Mouse (Mus musculus): ENCODE measurements at regions not wholly inside any gene's neighbourhood (a gene's known extent, or its start where the extent isn't known, plus 50 kb on each side); places are given as distances from the start of the nearest gene placed in this dataset.

DNA sequence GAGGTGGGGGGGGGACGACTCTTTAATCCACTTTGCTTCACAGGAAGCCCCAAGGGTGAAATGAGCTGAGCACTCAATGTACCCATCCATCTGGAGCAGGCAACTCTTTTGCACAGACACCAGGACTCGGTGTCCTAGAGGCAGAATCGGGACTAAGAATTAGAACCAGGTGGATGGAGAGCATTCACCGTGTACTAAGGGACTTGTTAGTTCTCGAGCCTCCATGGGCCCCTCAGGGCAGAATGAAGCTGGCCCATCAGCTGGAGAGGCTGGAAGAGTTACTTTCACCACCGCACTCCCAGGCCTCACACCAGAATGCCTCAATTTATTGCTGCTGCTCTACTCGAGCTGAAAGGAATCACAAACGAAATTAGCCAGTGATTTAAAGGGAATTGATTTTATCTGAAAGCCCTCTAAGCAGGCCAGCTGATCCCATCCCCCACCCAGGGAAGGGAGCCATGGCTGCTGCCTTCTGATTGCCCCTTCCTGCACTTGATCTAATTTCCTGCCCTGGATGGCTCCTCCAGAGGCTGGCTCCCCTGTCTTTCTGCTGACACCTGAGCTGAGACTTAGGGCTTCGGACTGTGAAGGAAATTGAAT lies 66.2 kb upstream of the Otos start:
- TF ChIP-seq CTCF (IDR thresholded peaks at IDR 0.05; ENCODE audit: low read depth), result no peak
- H3K9ac ChIP-seq, result no peak overlapping the region
- WGBS, result 56% methylated on average over 9 of the region's 9 CpGs
- no peak overlapping the region for H3K4me3 ChIP-seq (ENCODE audit: low read depth, low read length)
- no peaks in the 10 kb centered on the region for H3K4me1 ChIP-seq (ENCODE audit: insufficient read depth)
- H3K27ac ChIP-seq (ENCODE audit: low read depth), result no peak overlapping the region
- no peaks in the 10 kb centered on the region for H3K9me3 ChIP-seq (ENCODE audit: low read depth, low read length)
- DNase-seq (no peak), ATAC-seq (ENCODE audit: insufficient read depth) (no peak)
- no peak overlapping the region for H3K4me2 ChIP-seq
- no peaks in the 10 kb centered on the region for H3K36me3 ChIP-seq (ENCODE audit: insufficient read depth)
- no peaks in the 10 kb centered on the region for H3K27me3 ChIP-seq (ENCODE audit: insufficient read depth, low read length)

- H3K4me3 ChIP-seq (ENCODE audit: low read depth, low read length), result no peak overlapping the region
Measured at GRCm38 (mm10) chr1:92712366-92712765, 63.7 kb upstream of the Otos start.

DNA sequence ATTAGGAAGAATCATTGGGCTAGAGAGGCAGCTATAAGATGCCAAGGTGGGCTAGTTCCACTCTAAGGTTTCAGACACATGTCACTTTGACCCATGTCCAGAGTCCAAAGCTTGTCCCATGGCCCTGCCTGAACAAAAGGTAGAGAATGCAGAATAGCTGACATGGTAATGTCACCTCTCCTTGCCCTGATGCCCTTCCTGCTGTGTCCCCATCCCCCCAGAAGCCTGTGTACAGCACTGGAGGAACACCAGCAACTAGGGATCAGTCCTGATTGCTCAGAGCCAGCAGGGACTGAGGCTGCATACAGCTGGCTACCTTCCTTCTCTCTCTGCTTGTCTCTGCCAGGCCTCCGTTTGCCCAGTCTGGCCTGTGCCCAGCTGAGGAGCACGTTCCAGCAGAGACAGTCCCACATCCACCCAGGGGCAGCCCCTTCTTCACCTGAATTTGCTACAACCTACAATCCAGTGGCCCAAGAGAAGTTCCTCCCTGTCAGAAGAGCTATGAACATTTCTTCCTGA lies 61.7 kb upstream of the Otos start:
- TF ChIP-seq CTCF (IDR thresholded peaks at IDR 0.05; ENCODE audit: low read depth), result no peak
- Histone ChIP-seq H3K4me2 (no peak overlapping the region), H3K27ac (ENCODE audit: low read depth) (no peak overlapping the region), H3K4me1 (ENCODE audit: insufficient read depth) (peaks cover 6% of the 10 kb centered on the region; the same call in 1 of the 2 replicates), H3K9ac (no peak overlapping the region), H3K4me3 (ENCODE audit: low read depth, low read length) (no peak overlapping the region), H3K27me3 (ENCODE audit: insufficient read depth, low read length) (no peaks in the 10 kb centered on the region), H3K9me3 (ENCODE audit: low read depth, low read length) (no peaks in the 10 kb centered on the region), H3K36me3 (ENCODE audit: insufficient read depth) (no peaks in the 10 kb centered on the region)
- DNase-seq, result no peak
- ATAC-seq (ENCODE audit: insufficient read depth), result no peak
- 68% methylated on average over 2 of the region's 2 CpGs for WGBS

More at GRCm38 (mm10) chr1:92712366-92712765, 63.7 kb upstream of the Otos start:
- no peak overlapping the region for H3K9ac ChIP-seq
- H3K27ac ChIP-seq (ENCODE audit: low read depth), result no peak overlapping the region
- no peaks in the 10 kb centered on the region for H3K9me3 ChIP-seq (ENCODE audit: low read depth, low read length)
- 83% methylated on average over 8 of the region's 8 CpGs for WGBS
- no peak for TF ChIP-seq CTCF (IDR thresholded peaks at IDR 0.05; ENCODE audit: low read depth)
- ATAC-seq (ENCODE audit: insufficient read depth) (no peak), DNase-seq (no peak)
- H3K27me3 ChIP-seq (ENCODE audit: insufficient read depth, low read length), result no peaks in the 10 kb centered on the region
- H3K4me2 ChIP-seq, result no peak overlapping the region
- no peaks in the 10 kb centered on the region for H3K36me3 ChIP-seq (ENCODE audit: insufficient read depth)
- H3K4me1 ChIP-seq (ENCODE audit: insufficient read depth), result peaks cover 6% of the 10 kb centered on the region; the same call in 1 of the 2 replicates

GRCm38 (mm10) chr1:92709190-92709850 lies 60.7 kb upstream of the Otos start:
- TF ChIP-seq CTCF (IDR thresholded peaks at IDR 0.05; ENCODE audit: low read depth), result no peak
- DNase-seq (peak; percentile 16), ATAC-seq (ENCODE audit: insufficient read depth) (peak; percentile 35; the same call in 1 of the 2 replicates)
- peaks cover 6% of the 10 kb centered on the region; the same call in 1 of the 2 replicates for H3K4me1 ChIP-seq (ENCODE audit: insufficient read depth)
- WGBS, result 55% methylated on average over 14 of the region's 14 CpGs
- H3K9ac ChIP-seq, result no peak overlapping the region
- no peaks in the 10 kb centered on the region for H3K27me3 ChIP-seq (ENCODE audit: insufficient read depth, low read length)
- H3K36me3 ChIP-seq (ENCODE audit: insufficient read depth), result no peaks in the 10 kb centered on the region
- no peak overlapping the region for H3K27ac ChIP-seq (ENCODE audit: low read depth)
- no peak overlapping the region for H3K4me3 ChIP-seq (ENCODE audit: low read depth, low read length)
- H3K4me2 ChIP-seq, result no peak overlapping the region
- no peaks in the 10 kb centered on the region for H3K9me3 ChIP-seq (ENCODE audit: low read depth, low read length)

- 70% methylated on average over 19 of the region's 19 CpGs for WGBS
- 0 out of 2 replicates have a peak overlapping the region, but pooled peaks have one; percentile 46 for H3K27ac ChIP-seq (ENCODE audit: low read depth)
Measured at GRCm38 (mm10) chr1:92707917-92708897, 59.6 kb upstream of the Otos start.

GRCm38 (mm10) chr1:92707441-92707840 lies 58.8 kb upstream of the Otos start:
- no peak for ATAC-seq (ENCODE audit: insufficient read depth)

More at GRCm38 (mm10) chr1:92707917-92708897, 59.6 kb upstream of the Otos start:
- ATAC-seq (ENCODE audit: insufficient read depth) (peak; percentile 78), DNase-seq (peak; percentile 70)
- H3K4me2 ChIP-seq, result no peak overlapping the region
- no peaks in the 10 kb centered on the region for H3K36me3 ChIP-seq (ENCODE audit: insufficient read depth)
- no peaks in the 10 kb centered on the region for H3K9me3 ChIP-seq (ENCODE audit: low read depth, low read length)
- peak; percentile 48 for TF ChIP-seq CTCF (IDR thresholded peaks at IDR 0.05; ENCODE audit: low read depth)
- H3K27me3 ChIP-seq (ENCODE audit: insufficient read depth, low read length), result no peaks in the 10 kb centered on the region
- H3K4me3 ChIP-seq (ENCODE audit: low read depth, low read length), result no peak overlapping the region
- H3K4me1 ChIP-seq (ENCODE audit: insufficient read depth), result peaks cover 6% of the 10 kb centered on the region; the same call in 1 of the 2 replicates
- no peak overlapping the region for H3K9ac ChIP-seq

More at GRCm38 (mm10) chr1:92707441-92707840, 58.8 kb upstream of the Otos start:
- WGBS, result 84% methylated on average over 2 of the region's 2 CpGs
- Histone ChIP-seq H3K36me3 (ENCODE audit: insufficient read depth) (no peaks in the 10 kb centered on the region), H3K27me3 (ENCODE audit: insufficient read depth, low read length) (no peaks in the 10 kb centered on the region), H3K27ac (ENCODE audit: low read depth) (no peak overlapping the region), H3K4me2 (no peak overlapping the region), H3K4me1 (ENCODE audit: insufficient read depth) (peaks cover 6% of the 10 kb centered on the region; the same call in 1 of the 2 replicates), H3K9ac (no peak overlapping the region), H3K4me3 (ENCODE audit: low read depth, low read length) (no peak overlapping the region), H3K9me3 (ENCODE audit: low read depth, low read length) (no peaks in the 10 kb centered on the region)
- no peak for TF ChIP-seq CTCF (IDR thresholded peaks at IDR 0.05; ENCODE audit: low read depth)
- no peak for DNase-seq

All from lung, embryonic 14.5 days (tissue).